Mouse (Mus musculus): ENCODE data around the gene Gnl2.

- TF ChIP-seq CTCF (IDR thresholded peaks at IDR 0.05; ENCODE audit: borderline replicate concordance, insufficient read depth, low read length) (no peak), POLR2A (IDR thresholded peaks at IDR 0.05; ENCODE audit: low read depth, low read length) (peak; percentile 47; the same call in 1 of the 2 replicates)
Observed at GRCm38 (mm10) chr4:125065517-125066307, 49.3 kb downstream of the Gnl2 start, which contains the start of gene Dnali1.

All from embryonic fibroblast, embryonic 13.5 days (primary cell).